Mouse (Mus musculus) layer of hippocampus, postnatal 14 days (tissue): ENCODE measurements around the gene Tle6. TPM values are rescaled to one million over a fixed set of nuclear protein-coding genes. Genes with fewer than 3 reads are reported as not detected.
A peak's percentile ranks its signal among the peaks of the same experiment; 100 is the strongest.

Source experiments
- DNase-seq, 2 experiments: peaks; one replicate each; pipeline ENCODE4 v3.0.0; 2021 to 2022; ENCODE audit warnings: low spot score in 2 of 2, mixed read lengths in 1 of 2
- total RNA-seq, 2 experiments: library from RNA; stranded (reverse); gene quantifications; 2 replicates each; pipeline ENCODE4 v1.2.3; 2021

The Tle6 gene
- total RNA-seq, 2 experiments from 2014 or later: 2.0 to 3.5 TPM

- DNase-seq: no peak
Measured at GRCm38 (mm10) chr10:81626101-81626993, 25.5 kb upstream of the Tle6 start.

DNA sequence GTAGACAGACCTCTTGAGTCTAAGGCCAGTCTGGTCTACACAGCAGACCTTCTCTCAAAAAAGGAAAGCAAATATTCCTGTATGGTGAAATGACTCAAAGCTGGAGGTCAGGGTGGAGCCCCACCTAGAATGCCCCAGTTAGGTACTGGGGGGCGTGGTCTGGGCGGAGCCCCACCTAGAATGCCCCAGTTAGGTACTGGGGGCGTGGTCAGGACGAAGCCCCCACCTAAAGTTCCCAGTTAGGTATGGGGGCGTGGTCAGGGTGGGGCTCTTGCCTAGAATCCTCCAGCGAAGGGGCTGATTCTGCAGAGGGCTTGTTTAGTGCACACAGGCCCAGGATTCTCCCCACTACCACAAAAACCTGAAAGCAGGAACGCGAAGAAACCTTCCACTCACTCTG, 22.6 kb upstream of the Tle6 start:
- no peak for DNase-seq

DNA sequence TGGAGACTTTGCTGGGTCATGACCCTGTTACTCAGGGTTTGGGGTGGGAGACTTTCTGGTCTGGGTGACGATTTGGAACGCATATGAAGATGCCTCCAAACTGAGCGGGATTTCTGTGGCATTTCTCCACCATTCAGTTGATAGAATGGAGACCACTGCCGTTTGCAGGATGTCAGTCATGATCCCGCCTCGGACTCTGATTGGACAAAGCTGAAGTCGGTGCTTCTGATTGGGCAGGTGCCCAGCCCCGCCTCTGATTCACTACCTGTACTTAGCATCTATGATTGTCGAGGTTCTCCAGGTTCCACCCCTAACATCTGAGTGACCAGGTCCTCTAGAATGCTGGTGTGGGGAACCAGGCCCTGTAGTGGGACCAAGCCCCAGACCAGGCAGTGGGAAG, 19.9 kb upstream of the Tle6 start:
- no peak for DNase-seq

- no peak for DNase-seq
Measured at GRCm38 (mm10) chr10:81619976-81620375, 19.1 kb upstream of the Tle6 start.

GRCm38 (mm10) chr10:81615486-81615885, 14.6 kb upstream of the Tle6 start:
- DNase-seq: peak in 1 of 2 experiments; percentile 76

DNA sequence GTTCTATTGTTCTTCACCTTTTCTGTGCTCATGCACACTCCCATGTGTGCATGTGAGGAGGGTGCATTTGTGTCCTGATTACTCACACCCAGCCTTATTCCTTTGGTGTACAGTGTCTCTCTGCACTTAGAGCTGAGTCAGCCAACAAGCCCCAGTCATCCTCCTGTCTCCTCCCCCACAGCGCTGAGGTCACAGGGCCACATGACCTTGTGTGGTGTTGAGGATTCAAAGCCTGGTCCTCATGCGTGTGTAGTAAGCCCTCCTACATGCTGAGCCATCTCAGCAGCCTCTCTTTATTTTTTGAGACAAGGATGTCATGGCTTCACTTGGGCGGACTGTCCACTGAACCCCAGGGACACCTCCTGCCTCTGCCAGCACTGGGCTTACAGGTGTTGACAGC, 11.9 kb upstream of the Tle6 start:
- no peak for DNase-seq

GRCm38 (mm10) chr10:81608308-81608707, 7.4 kb upstream of the Tle6 start:
- no peak for DNase-seq

DNA sequence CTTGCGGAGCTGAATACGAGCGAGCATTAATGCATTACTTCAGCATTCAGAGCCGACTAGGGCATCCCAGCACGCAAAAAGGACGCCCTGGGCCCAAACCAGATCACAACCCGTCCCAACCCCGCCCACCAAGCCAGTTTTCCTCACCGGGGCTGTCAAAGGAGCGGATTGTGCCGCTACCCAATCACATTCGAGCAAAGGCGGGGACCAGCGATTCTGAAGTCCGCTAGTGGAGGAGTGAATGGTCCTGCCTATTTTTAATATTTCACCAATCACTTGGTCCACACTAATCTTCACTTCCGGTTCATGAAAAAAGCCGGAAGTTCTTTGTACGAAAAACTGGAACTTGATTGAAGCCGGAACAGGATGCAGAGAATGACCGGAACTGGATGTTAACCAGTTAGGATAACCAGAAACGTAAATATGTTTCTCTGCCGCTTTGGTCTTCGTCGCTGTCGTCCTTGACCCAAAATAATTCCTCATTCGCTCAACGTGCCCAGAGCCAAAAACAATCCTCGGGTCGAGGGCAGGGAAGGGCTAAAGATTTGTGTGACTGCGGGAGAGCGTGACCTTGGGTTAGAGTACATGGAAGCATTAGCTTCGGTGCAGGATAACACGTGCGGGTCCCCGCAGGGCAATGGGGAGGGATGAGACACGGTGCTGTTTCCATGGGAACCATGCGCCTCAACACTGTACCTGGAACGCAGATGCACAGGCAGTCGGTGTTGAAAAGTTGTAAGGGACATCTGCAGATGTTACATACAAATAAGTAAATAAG, 5.3 kb upstream of the Tle6 start, which contains the start of gene BC025920:
TSS of gene BC025920 (plus strand) at position 297 of the 778 bp plus-strand sequence.
- DNase-seq: peak; percentile 90 to 98

GRCm38 (mm10) chr10:81605666-81605973, 4.7 kb upstream of the Tle6 start:
- no peak for DNase-seq

DNA sequence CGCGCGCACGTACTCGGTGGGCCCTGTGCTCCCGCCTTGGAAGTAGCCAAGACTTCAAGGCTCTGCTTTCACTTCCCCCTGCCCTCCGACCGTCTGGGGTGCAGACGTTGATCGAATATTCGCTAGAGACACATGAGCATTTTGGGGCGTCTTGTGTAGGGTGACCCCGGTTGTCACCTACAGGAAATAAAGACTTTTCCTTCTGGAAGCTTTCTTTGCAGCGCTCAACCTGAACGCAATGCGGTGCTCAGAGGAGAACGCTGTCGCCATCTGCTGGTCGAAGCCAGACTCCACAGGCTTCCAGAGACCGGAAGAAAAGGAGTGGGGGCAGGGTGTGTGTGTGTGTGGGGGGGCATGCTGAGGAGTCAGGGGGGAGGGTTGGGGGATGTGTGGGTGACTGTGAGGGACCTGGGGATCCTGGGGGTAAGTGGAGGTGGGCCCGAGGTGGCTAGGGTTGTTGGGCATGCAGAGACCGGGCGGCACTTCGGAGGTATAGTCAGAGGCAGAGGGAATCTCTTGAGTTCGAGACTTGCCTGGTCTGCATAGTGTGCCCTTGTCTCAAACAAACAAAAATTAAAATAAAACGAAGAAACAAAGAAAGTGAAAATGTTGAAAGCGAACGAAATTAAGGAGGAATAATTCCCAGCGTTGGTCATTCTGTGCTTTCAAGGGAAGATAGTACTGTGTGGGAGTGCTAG, 4.2 kb upstream of the Tle6 start:
- peak; percentile 86 to 91 for DNase-seq

DNA sequence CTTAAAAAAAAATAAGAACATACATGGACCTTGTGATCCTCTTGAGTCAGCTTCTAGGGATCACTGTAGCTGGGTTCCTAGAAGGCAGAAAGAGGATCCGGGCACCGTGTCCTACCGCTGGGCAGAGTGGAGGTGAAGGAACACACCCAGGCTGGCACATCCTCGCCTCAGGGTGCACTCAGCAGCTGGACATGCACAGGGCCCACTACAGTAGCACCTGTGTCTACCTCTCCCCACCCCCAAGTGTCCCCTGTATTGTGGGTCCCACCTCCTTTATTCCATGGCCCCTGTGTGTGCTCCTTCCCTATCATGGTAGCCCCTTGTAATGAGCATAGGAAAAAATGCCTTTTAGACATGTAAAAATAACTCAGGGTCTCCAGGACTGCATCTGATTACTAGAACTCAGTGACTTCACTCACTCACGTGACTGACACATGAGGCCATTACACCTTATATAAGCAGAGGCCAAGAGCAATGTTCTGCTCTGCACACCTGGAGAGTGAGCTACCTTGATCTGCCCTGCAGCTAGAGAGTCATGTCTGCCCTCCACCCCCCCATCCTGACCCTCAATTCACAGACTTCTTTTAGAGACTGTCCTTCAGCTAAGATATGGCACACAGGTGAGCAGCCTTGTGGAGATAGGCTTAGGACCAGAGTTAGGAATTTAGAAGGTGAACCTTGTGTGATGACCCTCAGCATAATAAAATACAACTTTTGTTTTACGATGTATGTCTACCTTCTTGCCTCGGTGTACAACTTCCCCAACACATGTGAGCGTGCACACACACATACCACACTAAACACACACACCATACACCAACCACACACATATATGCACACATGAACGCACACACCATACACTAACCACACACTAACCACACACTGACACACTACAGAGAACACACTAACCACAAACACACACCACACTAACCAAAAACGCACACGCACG, 3.4 kb upstream of the Tle6 start:
- DNase-seq: no peak

DNA sequence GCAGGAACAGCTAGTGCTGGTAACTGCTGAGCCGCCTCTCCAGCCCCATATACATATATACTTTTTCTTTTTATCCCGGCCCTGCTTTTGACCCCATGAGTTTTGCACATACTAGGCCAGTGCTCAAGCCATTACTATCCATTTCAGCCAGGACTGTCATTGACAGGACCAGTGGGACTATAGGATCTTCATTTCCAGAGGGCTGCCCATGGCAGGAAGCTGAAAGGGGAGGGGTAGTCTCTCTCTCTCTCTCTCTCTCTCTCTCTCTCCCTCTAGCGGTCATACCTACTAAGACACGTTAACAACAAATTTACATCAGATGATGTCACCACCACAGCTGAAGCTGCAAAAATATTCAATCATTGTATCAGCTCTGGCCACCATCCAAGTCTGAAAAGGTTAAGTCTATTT, 1.9 kb upstream of the Tle6 start:
- DNase-seq: no peak

DNA sequence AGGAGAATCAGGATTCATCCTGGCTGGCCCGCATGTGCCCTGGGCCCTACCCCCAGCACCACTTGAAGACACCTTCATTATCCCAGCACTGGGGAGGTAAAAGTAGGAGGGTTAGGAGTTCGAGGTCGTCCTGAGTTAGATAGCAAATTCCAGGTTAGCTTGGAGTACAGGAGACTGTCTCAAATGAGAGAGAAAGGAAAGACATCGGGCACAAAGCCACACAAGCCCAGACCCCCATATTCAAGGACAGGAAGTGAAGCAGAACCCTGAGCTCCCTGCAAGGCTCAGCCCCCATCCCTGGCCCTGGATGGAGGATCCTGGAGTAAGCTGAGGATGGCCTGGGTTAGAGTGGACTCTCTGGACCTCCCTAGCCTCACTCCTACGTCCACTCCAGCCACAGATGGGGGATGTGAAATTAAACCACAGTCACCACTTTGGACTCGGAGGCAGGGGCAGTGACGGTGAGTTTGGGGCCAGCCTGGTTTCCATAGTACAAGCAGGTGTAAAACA, 578 bp upstream of the Tle6 start:
- DNase-seq: no peak

- DNase-seq: no peak
Measured at GRCm38 (mm10) chr10:81600096-81600495, 777 bp downstream of the Tle6 start.

DNA sequence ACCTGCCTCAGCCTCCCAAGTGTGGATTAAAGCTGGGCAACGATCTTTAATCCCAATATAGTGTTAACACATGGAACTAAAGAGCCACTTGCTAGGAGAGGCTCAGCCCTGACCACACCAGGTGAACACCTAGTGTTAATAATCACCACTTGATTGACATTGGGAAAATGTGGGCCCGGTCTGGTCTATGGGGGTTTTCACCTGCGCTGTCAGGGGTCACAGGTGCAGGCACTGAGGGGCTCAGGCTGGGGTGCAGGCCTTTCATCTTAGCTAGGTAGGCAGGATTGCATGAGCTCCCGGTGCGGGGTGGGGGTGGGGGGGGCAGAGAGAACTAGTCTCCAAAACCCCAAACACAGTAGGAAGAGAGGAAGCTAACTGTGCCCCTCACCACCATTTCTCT, 1.2 kb downstream of the Tle6 start:
- DNase-seq: no peak

DNA sequence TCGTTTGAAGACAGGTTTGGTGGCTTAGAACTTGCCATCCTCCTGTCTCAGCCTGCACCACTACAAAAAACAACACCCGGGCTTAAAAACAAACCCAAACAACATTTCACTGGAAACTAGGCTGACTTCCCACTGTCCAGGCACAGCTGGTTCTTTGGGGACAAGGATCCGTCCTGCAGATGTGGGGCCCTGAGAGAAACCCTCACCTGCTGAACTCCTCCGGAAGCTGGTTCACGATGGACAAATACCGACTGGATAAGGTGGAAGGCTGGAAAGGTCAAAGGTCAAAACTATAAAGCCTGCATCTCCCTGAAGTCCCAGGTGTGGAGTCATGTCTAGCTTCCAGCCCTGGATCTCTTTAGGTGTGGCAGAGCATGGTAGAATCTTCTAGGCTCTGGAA, 2.0 kb downstream of the Tle6 start:
- DNase-seq: no peak

- no peak for DNase-seq
Measured at GRCm38 (mm10) chr10:81598342-81598741, 2.5 kb downstream of the Tle6 start.

GRCm38 (mm10) chr10:81597137-81597950, 3.5 kb downstream of the Tle6 start:
- DNase-seq: no peak

DNA sequence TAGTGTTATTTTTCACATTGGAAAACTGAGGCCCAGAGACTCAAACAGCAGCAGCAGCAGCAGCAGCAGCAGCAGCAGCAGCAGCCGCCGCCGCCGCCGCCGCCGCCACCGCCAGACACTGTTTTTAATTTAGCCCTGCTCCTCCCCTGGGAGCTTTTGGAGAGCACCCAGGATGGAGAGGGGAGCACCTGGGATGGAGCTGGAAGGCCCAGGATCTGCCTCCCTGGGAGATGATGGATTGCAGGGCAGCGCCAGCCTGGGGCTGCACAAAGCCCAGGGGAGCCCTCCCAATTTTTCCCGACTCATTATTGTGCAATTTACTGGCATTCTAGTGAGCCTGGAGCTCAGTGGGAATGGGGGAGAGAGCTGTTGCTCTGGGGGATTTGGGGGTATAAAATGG, 4.3 kb downstream of the Tle6 start:
- no peak for DNase-seq

GRCm38 (mm10) chr10:81595599-81595998, 5.3 kb downstream of the Tle6 start:
- DNase-seq: no peak
